Mouse (Mus musculus): Measurements from ENCODE around the gene B4galt7.
"Not testable (repeated sequence)": the region's sequence is repeated elsewhere in the genome, so short reads cannot be mapped to it uniquely, and the experiment has no call there.

The B4galt7 gene

DNA sequence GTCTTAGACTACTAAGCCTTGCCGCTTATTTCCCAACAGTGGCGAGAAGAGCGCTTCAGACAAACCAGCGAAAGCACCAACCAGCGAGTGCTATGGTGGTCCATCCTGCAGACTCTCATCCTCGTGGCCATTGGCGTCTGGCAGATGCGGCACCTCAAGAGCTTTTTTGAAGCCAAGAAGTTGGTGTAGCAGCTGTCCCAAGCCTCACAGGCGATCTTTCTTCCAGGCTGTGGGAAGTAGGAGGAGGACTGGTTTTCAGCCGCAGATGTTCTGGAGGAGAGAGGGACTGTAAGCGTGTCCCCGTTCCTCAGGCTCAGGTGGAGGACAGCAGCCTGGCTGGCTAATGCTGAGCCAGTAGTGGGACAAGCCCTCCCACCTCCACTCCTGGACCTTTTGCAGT, 2.9 kb upstream of the B4galt7 start:
- DNase-seq (ENCODE audit: low spot score in 2 of 2) = no peak

DNA sequence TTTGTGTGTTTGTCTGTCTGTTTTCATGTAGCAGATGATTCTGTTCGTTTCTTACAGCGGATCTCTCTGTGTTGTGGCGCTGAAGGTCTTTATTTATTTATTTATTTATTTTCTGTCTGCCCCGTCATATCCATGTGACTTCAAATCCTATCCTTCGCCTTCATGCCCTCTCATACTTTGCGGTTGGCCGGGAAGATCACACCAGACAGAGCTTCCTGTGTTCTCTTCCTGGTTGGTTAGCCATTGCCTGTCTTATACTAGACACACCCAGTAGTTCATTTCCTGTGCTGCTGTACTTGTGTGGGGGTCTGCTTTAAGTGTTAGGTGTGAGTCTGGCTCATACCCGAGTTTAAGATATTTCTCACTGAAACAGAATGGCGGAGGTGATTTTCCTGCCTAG, 961 bp downstream of the B4galt7 start:
- DNase-seq (ENCODE audit: low spot score in 2 of 2) = no peak

DNA sequence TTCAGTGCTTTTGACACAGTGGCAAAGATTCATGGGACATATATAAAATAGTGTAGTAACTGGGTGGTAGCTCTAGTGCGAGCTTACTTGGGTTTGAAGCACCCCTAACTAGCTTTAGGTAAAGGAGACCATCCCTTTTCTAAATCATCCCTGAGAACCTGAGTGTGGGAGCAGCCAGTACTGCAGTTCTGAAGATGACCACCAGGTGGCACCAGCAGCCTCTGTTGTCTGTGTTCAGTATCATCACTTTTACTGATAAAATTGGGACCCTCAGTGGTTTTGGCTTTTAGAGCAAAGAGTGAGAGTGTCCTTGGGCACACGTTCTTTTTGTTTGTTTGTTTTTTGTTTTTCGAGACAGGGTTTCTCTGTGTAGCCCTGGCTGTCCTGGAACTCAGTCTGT, 1.9 kb downstream of the B4galt7 start:
- peak; percentile 68 to 82 for DNase-seq (ENCODE audit: low spot score in 2 of 2)

DNA sequence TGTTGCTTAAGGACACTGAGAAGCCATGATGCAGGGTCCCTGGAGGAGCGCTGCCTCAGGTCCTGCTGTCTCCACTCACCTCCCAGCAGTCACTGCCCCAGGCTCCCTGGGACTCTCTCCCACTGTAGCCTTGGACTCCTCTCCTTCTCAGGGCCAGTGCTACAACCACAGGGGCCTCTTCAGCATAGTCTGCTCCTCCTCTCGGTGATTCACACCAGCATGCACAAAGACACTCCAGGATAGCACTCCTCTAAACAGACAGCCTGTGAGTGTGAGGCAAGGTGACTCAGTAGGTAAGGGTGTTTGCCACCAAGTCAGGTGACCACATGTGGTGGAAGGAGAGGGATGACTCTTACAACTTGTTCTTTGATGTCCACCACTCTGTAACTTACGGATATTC, 4.9 kb downstream of the B4galt7 start:
- DNase-seq (ENCODE audit: low spot score in 2 of 2) = no peak

DNA sequence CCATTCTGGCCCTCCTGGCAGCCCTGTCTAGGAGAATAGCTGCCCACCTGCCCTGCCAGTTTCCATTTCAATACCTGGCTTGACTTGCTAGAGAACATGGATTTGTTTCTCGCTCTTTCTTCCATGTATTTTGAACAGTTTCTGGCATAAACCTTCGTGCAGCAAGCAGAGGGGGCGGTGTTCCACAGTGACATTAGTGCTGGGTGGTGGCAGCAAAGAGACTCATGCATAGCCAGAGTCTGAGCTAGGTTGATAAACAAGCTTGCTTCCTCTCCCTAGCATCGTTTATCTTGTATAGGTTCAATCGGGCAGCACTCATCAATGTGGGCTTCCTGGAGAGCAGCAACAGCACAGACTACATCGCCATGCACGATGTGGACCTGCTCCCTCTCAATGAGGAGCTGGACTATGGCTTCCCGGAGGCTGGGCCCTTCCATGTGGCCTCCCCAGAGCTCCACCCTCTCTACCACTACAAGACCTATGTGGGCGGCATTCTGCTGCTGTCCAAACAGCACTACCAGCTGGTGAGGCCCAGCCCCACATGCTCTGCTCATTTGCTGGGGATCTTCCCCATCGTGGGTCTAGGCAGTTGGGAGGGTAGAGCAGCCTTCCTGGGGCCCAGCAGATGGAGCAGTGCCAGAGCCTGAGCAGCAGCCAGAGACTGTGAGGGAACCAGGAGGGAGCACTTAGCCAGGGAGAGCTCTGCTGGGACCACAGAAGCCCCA, 7.4 kb downstream of the B4galt7 start:
- no peak for DNase-seq (ENCODE audit: low spot score in 2 of 2)

DNA sequence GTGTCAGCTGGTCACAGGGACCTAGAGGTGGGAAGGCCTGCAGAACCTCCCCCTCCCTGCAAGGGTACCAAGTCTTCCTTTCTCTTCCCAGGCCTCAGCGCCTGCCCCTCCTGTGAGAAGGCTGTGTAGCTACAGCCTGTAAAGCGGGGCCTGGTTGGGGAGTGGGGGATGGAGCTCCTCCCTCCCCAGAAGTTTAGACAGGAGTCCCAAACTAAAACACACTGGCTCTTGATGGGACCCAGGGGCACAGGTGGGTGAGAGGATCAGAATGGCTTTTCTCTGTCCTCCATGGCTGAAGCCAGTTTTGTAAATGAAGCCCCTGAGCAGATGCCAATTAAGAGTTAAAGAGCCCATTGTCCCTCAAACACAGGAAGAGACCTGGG, 7.9 kb downstream of the B4galt7 start:
- no peak for DNase-seq (ENCODE audit: low spot score in 2 of 2)

DNA sequence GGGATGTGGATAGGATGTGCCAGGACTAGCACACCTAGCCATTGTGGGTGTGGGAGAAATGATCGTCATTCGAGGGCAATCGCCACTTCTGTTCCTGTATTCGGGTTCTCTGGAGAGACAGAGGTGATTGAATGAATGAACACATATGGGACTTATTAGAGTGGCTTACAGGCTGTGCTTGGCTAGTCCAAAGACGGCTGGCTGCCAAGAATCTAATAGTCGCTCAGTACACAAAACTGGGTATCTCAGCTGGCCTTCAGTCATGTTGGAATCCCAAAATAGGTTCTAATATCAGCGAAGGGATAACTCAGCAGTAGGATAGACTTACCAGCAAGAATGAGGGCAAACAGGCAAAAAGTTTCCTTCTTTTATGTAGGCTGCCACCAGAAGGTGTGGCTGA, 12.3 kb downstream of the B4galt7 start:
- DNase-seq (ENCODE audit: low spot score in 2 of 2) = no peak

DNA sequence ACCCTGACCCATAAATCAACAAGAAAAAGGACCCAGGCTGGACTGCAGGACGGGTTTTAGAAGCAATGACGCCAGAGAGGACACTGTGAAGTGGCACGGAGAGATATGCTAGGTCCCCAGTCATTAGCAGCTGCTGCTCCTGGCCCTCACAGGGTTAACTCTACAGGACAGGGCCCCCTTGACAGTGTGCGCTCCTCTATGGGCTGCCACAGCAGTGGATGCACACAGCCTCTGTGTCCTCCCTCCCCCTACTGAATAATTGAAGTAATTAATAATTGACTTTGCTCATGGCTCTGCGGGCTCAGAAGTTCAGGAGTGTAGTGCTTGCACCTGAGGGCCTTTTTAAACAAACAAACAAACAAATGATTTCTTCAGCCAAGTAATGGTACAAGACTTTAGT, 13.8 kb downstream of the B4galt7 start:
- DNase-seq (ENCODE audit: low spot score in 2 of 2) = no peak

DNA sequence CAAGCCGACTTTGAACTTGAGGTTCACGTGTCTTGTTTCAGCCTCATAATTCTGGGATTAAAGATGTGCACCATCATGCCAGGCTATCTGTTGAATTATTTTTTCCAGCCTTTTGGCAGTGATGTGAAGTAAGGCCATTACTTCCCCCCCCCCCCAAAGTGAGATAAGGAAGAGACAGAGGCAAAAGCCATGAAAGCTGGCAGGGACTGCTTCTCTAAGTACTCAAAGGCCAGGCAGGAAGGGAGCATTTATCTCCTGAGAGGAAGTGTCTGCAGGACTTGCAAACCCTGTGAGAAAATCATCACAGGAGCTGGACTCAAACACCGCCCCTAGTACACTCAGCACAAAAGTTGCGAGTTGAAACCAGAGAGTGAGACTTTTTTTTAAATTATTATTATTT, 19.6 kb downstream of the B4galt7 start:
- DNase-seq (ENCODE audit: low spot score in 2 of 2) = no peak

DNA sequence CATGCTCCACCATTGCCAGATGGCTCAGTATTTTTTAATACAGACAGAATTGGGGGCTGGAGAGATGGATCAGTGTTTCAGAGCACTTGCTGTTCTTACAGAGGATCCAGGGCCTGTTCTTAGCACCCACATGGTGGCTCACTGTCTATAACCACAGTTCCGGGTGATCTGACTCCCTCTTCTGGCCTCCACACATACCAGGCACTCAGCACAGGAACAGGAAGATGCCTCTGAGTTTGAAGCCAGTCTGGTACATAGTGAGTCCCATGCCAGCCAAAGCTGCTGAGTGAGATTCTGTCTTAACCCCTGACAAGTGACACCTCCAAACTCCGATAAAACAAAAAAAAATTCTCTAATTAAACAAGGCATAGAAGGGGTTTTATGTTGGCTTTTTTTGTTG, 20.6 kb downstream of the B4galt7 start:
- no peak for DNase-seq (ENCODE audit: low spot score in 2 of 2)

DNA sequence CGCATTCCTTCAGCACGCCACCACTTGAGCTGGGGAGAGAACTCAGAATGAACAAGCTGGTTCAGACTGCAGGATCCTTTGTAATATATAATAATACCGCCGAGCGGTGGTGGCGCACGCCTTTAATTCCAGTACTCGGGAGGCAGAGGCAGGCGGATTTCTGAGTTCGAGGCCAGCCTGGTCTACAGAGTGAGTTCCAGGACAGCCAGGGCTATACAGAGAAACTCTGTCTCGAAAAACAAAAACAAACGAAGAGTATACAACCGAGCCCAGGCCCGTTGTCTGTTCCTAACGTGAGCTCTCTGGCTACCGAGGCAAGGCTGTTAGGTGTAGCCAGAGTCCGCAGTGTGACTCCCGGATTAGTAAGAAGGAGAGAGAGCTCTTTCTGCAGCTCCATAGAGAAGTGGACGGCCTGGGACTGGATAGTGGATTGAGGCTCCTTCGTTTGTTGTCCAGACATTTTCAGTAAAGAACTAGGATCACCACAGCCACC, 22.5 kb downstream of the B4galt7 start:
- DNase-seq (ENCODE audit: low spot score in 2 of 2) = not testable (repeated sequence)

DNA sequence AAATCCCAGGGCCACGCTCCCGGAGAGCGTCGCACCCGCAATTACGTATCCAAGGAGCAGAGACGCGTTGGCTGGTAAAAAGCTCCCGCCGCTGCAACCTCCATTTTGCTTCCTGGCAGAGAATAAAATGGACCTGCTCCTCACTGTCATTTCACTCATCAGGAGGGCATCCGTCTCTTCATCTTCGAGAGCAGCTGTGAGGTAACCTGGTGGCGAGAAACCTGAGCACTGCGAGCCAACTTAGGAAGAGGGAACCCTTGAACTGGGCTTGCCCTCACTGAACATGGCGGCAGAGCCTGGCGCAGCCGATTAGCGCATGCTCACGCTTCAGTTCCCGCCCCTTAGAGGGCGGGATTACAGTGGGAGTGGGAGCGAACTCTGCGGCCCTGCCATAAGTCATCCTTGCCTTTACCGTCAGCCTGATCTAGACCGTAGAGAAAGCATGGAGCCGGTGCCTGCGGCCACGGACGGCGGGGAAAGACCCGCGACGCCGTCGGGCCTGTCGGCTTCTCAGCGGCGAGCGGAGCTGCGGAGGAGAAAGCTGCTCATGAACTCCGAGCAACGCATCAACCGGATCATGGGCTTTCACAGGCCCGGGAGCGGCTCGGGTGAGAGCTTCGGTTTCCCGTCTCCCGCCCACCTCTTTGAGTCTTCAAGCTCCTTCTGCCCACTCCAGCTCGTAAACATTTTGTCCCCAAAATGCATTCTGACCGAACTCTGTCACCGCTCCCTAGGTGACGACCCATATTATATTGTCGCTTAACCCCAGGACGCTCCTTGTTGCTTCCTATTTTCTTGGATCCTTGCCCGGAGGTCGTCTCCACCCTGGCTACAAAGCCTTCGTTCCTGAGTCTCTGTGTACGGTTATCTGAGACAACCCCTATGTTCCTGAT, 23.2 kb downstream of the B4galt7 start, which contains the start of gene Caml:
Caml (plus strand) TSS at position 357 of the 893 bp plus-strand sequence.
- DNase-seq (ENCODE audit: low spot score in 2 of 2) = peak; percentile 76 to 83

DNA sequence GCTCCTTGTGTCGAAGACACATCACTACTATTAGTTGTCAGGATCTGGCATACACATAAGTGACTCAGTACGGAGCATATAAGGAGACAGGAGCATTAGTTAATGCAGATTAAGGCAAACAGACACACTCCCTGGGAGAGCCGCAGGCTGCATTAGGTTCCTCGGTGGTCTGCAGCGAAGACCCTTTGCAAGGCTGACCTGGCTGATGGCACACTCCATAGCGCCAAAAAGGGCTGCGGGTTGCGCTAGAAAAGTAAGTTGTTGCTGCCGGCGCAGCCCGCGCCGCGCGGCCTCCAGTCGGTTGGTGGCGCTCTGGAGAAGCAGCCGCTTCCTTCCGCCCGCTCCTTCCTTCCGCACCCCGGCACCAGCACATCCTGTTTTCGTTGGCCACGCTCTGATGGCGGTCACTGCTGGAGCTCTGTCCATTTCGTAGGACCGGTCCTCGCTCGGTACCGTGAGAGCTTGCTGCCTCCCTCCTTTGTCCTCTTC, 35.0 kb downstream of the B4galt7 start, which contains the start of gene Ddx46:
Ddx46 (plus strand) TSS at position 389 of the 489 bp plus-strand sequence.
- DNase-seq (ENCODE audit: low spot score in 2 of 2) = peak; percentile 85 to 91

DNA sequence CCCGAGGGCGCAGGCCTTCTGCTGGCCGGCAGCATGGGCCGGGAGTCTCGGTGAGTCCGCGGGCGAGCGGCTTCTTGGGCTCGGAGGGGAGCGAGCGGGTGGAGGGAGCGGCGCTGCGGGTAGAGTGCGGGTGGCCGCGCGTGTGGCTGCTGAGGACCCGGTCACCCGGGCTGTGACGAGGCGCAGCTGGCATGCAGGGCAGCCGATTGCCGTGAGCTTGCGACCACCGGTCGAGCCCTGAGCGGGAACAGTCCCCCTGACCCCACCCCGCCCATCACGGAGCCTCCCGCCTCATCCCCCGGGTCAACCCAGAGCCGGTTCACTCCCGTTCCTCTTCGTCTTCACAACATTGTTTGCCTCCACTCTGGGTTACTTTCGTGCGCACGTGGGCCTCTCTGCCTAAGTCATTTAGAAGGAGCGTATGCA, 35.5 kb downstream of the B4galt7 start:
- DNase-seq (ENCODE audit: low spot score in 2 of 2) = no peak

DNA sequence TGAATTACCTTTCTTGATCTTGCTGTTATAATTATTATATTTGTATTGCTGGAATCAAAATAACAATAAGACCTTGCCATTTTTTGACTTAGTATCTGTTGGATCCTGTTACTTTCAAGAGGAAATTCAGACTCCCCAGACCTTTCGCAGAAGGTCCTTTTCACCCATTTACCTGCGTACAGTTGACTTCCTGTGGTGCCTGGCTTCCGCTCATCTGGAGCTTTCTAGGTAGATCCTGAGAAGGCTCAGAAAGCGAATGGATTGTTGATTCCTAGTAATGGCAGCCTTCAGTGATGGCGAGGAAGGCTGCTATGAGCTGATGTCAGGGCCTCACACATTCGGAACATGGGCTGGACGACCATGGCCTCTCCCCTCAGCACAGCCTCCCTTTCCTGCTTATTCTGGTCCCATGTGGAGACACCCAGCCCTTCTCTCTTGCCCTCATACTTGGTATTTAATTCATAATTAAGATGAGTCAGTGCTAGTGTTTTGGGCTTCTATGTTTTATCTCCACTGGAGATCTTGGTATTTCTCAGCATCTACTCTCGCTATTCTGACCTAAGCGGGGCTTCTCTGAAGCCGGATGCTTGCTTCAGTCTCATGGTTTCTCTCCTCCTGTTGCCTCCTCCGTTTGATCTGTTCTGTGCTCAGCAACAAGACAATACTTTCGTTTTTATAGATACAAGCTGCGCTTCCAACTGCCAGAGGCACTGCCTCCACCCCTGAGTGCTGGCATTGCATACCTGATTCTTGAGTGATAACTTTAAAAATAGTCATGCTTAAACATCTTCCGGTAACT, 36.7 kb downstream of the B4galt7 start:
- DNase-seq (ENCODE audit: low spot score in 2 of 2) = no peak

DNA sequence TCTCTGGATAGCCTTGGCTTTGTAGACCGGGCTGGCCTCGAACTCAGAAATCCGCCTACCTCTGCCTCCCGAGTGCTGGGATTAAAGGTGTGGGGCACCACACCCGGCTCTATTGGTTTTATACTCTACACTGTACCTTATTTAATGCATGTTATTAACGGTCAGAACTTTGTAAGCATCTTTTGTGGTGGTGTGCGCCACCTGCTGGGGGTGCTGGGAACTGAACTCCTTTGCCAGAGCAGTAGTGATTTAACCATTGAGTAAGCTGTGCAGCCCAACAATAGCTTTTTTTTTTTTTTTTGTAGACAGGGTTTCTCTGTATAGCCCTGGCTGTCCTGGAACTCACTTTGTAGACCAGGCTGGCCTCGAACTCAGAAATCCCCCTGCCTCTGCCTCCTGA, 40.8 kb downstream of the B4galt7 start:
- DNase-seq (ENCODE audit: low spot score in 2 of 2) = peak; percentile 66 to 80

DNA sequence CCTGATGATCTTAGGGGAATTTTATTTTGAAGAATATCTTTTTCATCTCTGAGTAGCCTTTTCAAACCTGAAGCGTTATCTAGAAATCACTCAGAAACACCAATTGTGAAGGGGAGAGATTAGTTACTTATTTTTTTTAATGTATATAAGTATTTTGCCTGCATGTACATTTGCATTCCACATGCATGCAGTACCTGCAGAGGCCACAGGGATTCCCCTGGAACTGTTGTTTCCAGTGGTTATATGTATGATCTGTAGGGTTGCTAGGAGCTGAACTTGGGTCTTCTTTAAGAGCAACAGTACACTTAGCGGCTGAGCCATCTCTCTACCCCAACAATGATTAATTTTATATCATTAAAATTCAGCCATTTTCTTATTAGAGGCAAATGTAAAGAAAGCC, 44.8 kb downstream of the B4galt7 start:
- peak in 1 of 2 experiments; percentile 25 for DNase-seq (ENCODE audit: low spot score in 2 of 2)

DNA sequence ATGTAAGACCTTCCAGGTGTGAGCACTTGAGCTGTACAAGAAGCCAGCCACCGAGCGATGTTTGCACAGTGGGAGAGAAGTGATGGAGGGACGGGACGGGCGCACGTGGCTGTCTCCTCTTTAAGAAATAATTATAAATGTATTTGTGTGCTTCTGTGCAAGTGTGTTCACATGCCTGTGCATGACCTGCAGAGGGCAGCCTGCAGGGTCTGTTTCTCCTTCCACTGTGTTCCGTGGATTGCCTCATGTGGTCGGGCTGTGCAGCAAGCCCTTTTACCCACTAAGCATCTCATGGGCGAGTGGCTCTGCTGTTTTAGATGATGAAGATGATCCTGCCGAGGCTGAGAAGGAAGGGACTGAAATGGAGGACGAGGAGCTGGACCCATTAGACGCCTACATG, 50.4 kb downstream of the B4galt7 start:
- DNase-seq (ENCODE audit: low spot score in 2 of 2) = no peak

DNA sequence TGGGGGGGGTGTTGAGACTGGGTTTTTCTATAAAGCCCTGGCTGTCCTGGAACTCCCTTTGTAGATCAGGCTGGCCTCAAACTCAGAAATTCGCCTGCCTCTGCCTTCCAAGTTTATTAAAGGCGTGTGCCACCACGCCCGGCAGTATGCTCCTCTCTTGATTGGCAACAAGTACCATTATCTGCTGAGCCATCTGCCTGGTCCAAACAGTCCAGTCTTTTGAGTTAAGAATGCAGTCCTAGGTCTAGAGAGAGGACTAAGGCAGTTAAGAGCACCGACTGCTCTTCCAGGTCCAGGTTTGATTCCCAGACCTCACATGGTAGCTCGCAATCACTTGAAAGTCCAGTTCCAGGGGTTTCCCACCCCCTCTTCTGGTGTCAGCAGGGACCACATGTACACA, 51.3 kb downstream of the B4galt7 start:
- no peak for DNase-seq (ENCODE audit: low spot score in 2 of 2)

All from spleen, postnatal 14 days (tissue).